Mouse (Mus musculus): ENCODE data around the gene Mrpl42. TPM values are rescaled to one million over a fixed set of nuclear protein-coding genes. Genes with fewer than 3 reads are reported as not detected.

The Mrpl42 gene
- polyA plus RNA-seq, 1 experiment from 2014 or later = 350 TPM

- Histone ChIP-seq H3K27me3 (replicated peaks) (no peaks in the 10 kb centered on the region), H3K9ac (no peak overlapping the region), H3K27ac (no peak overlapping the region), H3K4me1 (no peaks in the 10 kb centered on the region), H3K4me2 (no peak overlapping the region), H3K9me3 (no peaks in the 10 kb centered on the region), H3K36me3 (no peaks in the 10 kb centered on the region), H3K4me3 (replicated peaks) (no peak overlapping the region)
- 76% methylated on average over 6 of the region's 6 CpGs for WGBS
- ATAC-seq (ENCODE audit: insufficient read depth, low FRiP score, low read depth) = no peak
Observed at GRCm38 (mm10) chr10:95536222-95536541, 34.4 kb upstream of the Mrpl42 start.

GRCm38 (mm10) chr10:95535399-95536221 is 33.9 kb upstream of the Mrpl42 start:
- 85% methylated on average over 8 of the region's 8 CpGs for WGBS

GRCm38 (mm10) chr10:95533382-95533781 is 31.6 kb upstream of the Mrpl42 start:
- no peaks in the 10 kb centered on the region for H3K4me1 ChIP-seq
- no peak for ATAC-seq (ENCODE audit: insufficient read depth, low FRiP score, low read depth)
- no peak overlapping the region for H3K9ac ChIP-seq
- no peaks in the 10 kb centered on the region for H3K27me3 ChIP-seq (replicated peaks)
- no peak overlapping the region for H3K4me2 ChIP-seq
- no peaks in the 10 kb centered on the region for H3K36me3 ChIP-seq
- no peak overlapping the region for H3K4me3 ChIP-seq (replicated peaks)
- no peak overlapping the region for H3K27ac ChIP-seq
- no peaks in the 10 kb centered on the region for H3K9me3 ChIP-seq
- WGBS = 89% methylated on average over 7 of the region's 7 CpGs

More at GRCm38 (mm10) chr10:95535399-95536221, 33.9 kb upstream of the Mrpl42 start:
- H3K4me2 ChIP-seq = no peak overlapping the region
- no peaks in the 10 kb centered on the region for H3K36me3 ChIP-seq
- no peak for ATAC-seq (ENCODE audit: insufficient read depth, low FRiP score, low read depth)
- H3K9ac ChIP-seq = no peak overlapping the region
- H3K27ac ChIP-seq = no peak overlapping the region
- no peak overlapping the region for H3K4me3 ChIP-seq (replicated peaks)
- H3K9me3 ChIP-seq = no peaks in the 10 kb centered on the region
- no peaks in the 10 kb centered on the region for H3K4me1 ChIP-seq
- H3K27me3 ChIP-seq (replicated peaks) = no peaks in the 10 kb centered on the region

- 82% methylated on average over 5 of the region's 5 CpGs for WGBS
- Histone ChIP-seq H3K4me2 (no peak overlapping the region), H3K9ac (no peak overlapping the region), H3K4me1 (no peaks in the 10 kb centered on the region), H3K9me3 (no peaks in the 10 kb centered on the region), H3K4me3 (replicated peaks) (no peak overlapping the region), H3K27ac (no peak overlapping the region), H3K27me3 (replicated peaks) (no peaks in the 10 kb centered on the region), H3K36me3 (no peaks in the 10 kb centered on the region)
- ATAC-seq (ENCODE audit: insufficient read depth, low FRiP score, low read depth) = no peak
Observed at GRCm38 (mm10) chr10:95532916-95533315, 31.2 kb upstream of the Mrpl42 start.

GRCm38 (mm10) chr10:95530551-95531121 is 28.9 kb upstream of the Mrpl42 start:
- H3K4me3 ChIP-seq (replicated peaks) = no peak overlapping the region
- no peak overlapping the region for H3K27ac ChIP-seq
- H3K4me2 ChIP-seq = no peak overlapping the region
- H3K4me1 ChIP-seq = peaks cover 9% of the 10 kb centered on the region; the same call in 1 of the 2 replicates
- H3K36me3 ChIP-seq = no peaks in the 10 kb centered on the region
- 79% methylated on average over 2 of the region's 2 CpGs for WGBS
- no peak overlapping the region for H3K9ac ChIP-seq
- H3K27me3 ChIP-seq (replicated peaks) = no peaks in the 10 kb centered on the region
- ATAC-seq (ENCODE audit: insufficient read depth, low FRiP score, low read depth) = no peak
- no peaks in the 10 kb centered on the region for H3K9me3 ChIP-seq

GRCm38 (mm10) chr10:95526495-95527122 is 24.9 kb upstream of the Mrpl42 start:
- no peak overlapping the region for H3K4me2 ChIP-seq
- peak overlapping the region; percentile 64; the same call in 1 of the 2 replicates for H3K27ac ChIP-seq
- 70% methylated on average over 5 of the region's 5 CpGs for WGBS
- peaks cover 15% of the 10 kb centered on the region; the same call in 1 of the 2 replicates for H3K4me1 ChIP-seq
- no peak overlapping the region for H3K4me3 ChIP-seq (replicated peaks)
- no peak overlapping the region for H3K9ac ChIP-seq
- H3K27me3 ChIP-seq (replicated peaks) = no peaks in the 10 kb centered on the region
- ATAC-seq (ENCODE audit: insufficient read depth, low FRiP score, low read depth) = no peak
- H3K36me3 ChIP-seq = no peaks in the 10 kb centered on the region; the same call in 1 of the 2 replicates
- no peaks in the 10 kb centered on the region for H3K9me3 ChIP-seq

- H3K27ac ChIP-seq = no peak overlapping the region
- H3K4me3 ChIP-seq (replicated peaks) = no peak overlapping the region
- no peak overlapping the region for H3K9ac ChIP-seq
- 85% methylated on average over 5 of the region's 5 CpGs for WGBS
- H3K4me1 ChIP-seq = peaks cover 15% of the 10 kb centered on the region; the same call in 1 of the 2 replicates
- H3K9me3 ChIP-seq = no peaks in the 10 kb centered on the region
- H3K36me3 ChIP-seq = no peaks in the 10 kb centered on the region; the same call in 1 of the 2 replicates
- H3K4me2 ChIP-seq = no peak overlapping the region
- H3K27me3 ChIP-seq (replicated peaks) = no peaks in the 10 kb centered on the region
- no peak for ATAC-seq (ENCODE audit: insufficient read depth, low FRiP score, low read depth)
Observed at GRCm38 (mm10) chr10:95525871-95526270, 24.1 kb upstream of the Mrpl42 start.

GRCm38 (mm10) chr10:95525037-95525675 is 23.4 kb upstream of the Mrpl42 start:
- Histone ChIP-seq H3K27ac (no peak overlapping the region), H3K4me3 (replicated peaks) (no peak overlapping the region), H3K36me3 (no peaks in the 10 kb centered on the region; the same call in 1 of the 2 replicates), H3K4me1 (peaks cover 15% of the 10 kb centered on the region; the same call in 1 of the 2 replicates), H3K27me3 (replicated peaks) (no peaks in the 10 kb centered on the region), H3K9ac (no peak overlapping the region), H3K9me3 (no peaks in the 10 kb centered on the region), H3K4me2 (no peak overlapping the region)
- 67% methylated on average over 6 of the region's 6 CpGs for WGBS
- ATAC-seq (ENCODE audit: insufficient read depth, low FRiP score, low read depth) = no peak

- Histone ChIP-seq H3K9ac (no peak overlapping the region), H3K4me1 (no peaks in the 10 kb centered on the region), H3K9me3 (no peaks in the 10 kb centered on the region), H3K4me2 (no peak overlapping the region), H3K27ac (no peak overlapping the region), H3K36me3 (no peaks in the 10 kb centered on the region; the same call in 1 of the 2 replicates), H3K4me3 (replicated peaks) (no peak overlapping the region), H3K27me3 (replicated peaks) (no peaks in the 10 kb centered on the region)
- no peak for ATAC-seq (ENCODE audit: insufficient read depth, low FRiP score, low read depth)
- 91% methylated on average over 6 of the region's 6 CpGs for WGBS
Observed at GRCm38 (mm10) chr10:95517656-95518055, 15.9 kb upstream of the Mrpl42 start.

- under 1% methylated on average over 65 of the region's 80 CpGs for WGBS
- H3K9ac ChIP-seq = peak overlapping the region; percentile 73
- peak overlapping the region; percentile 100 for H3K4me3 ChIP-seq (replicated peaks)
- no peaks in the 10 kb centered on the region for H3K4me1 ChIP-seq
- peak overlapping the region; percentile 57 for H3K4me2 ChIP-seq
- H3K36me3 ChIP-seq = no peaks in the 10 kb centered on the region
- H3K9me3 ChIP-seq = no peaks in the 10 kb centered on the region
- peak; percentile 52 for ATAC-seq (ENCODE audit: insufficient read depth, low FRiP score, low read depth)
- H3K27me3 ChIP-seq (replicated peaks) = no peaks in the 10 kb centered on the region
- peak overlapping the region; percentile 99 for H3K27ac ChIP-seq
Observed at GRCm38 (mm10) chr10:95515293-95515931, 13.7 kb upstream of the Mrpl42 start.

GRCm38 (mm10) chr10:95514656-95515292 is 13.0 kb upstream of the Mrpl42 start, which contains the start of gene Ube2n:
Gene Ube2n (plus strand): TSS chr10:95515145.
- H3K4me2 ChIP-seq = peak within 1 kb of the TSS; percentile 68
- H3K27me3 ChIP-seq (replicated peaks) = no peaks in the 10 kb centered on the region
- peak within 1 kb of the TSS; percentile 99 for H3K27ac ChIP-seq
- peak within 1 kb of the TSS; percentile 100 for H3K4me3 ChIP-seq (replicated peaks)
- peak; percentile 96 for ATAC-seq (ENCODE audit: insufficient read depth, low FRiP score, low read depth)
- no peaks in the 10 kb centered on the region for H3K4me1 ChIP-seq
- no peaks in the 10 kb centered on the region for H3K36me3 ChIP-seq
- H3K9me3 ChIP-seq = no peaks in the 10 kb centered on the region
- WGBS = under 1% methylated on average over 73 of the region's 81 CpGs
- peak within 1 kb of the TSS; percentile 73 for H3K9ac ChIP-seq

All from stomach, embryonic 15.5 days (tissue).